Mouse (Mus musculus): ENCODE measurements around the gene Egfl7.
A peak's percentile ranks its signal among the peaks of the same experiment; 100 is the strongest.

The Egfl7 gene

GRCm38 (mm10) chr2:26611054-26611453, 31.2 kb downstream of the Egfl7 start:
- no peak for DNase-seq (ENCODE audit: low read depth, low spot score)

GRCm38 (mm10) chr2:26611896-26612295, 32.1 kb downstream of the Egfl7 start:
- no peak for DNase-seq (ENCODE audit: low read depth, low spot score)

GRCm38 (mm10) chr2:26614903-26615302, 35.1 kb downstream of the Egfl7 start:
- DNase-seq (ENCODE audit: low read depth, low spot score), result no peak

- no peak for DNase-seq (ENCODE audit: low read depth, low spot score)
These were observed 35.8 kb downstream of the Egfl7 start for GRCm38 (mm10) chr2:26615459-26616124.

GRCm38 (mm10) chr2:26617331-26617730, 37.5 kb downstream of the Egfl7 start:
- DNase-seq (ENCODE audit: low read depth, low spot score), result no peak

- DNase-seq (ENCODE audit: low read depth, low spot score), result no peak
These were observed 38.1 kb downstream of the Egfl7 start for GRCm38 (mm10) chr2:26617928-26618327.

GRCm38 (mm10) chr2:26621246-26621645, 41.4 kb downstream of the Egfl7 start:
- no peak for DNase-seq (ENCODE audit: low read depth, low spot score)

- no peak for DNase-seq (ENCODE audit: low read depth, low spot score)
These were observed 43.2 kb downstream of the Egfl7 start for GRCm38 (mm10) chr2:26622984-26623383.

- no peak for DNase-seq (ENCODE audit: low read depth, low spot score)
These were observed 45.6 kb downstream of the Egfl7 start for GRCm38 (mm10) chr2:26625419-26625818.

GRCm38 (mm10) chr2:26626081-26626480, 46.3 kb downstream of the Egfl7 start:
- no peak for DNase-seq (ENCODE audit: low read depth, low spot score)

- DNase-seq (ENCODE audit: low read depth, low spot score), result peak; percentile 70
These were observed 48.3 kb downstream of the Egfl7 start, which contains the start of gene Fam69b for GRCm38 (mm10) chr2:26627921-26628739. TSS of gene Fam69b (plus strand) at chr2:26628457.

- DNase-seq (ENCODE audit: low read depth, low spot score), result no peak
These were observed 49.1 kb downstream of the Egfl7 start for GRCm38 (mm10) chr2:26628792-26629437.

GRCm38 (mm10) chr2:26632541-26633395, 53.0 kb downstream of the Egfl7 start:
- no peak for DNase-seq (ENCODE audit: low read depth, low spot score)

GRCm38 (mm10) chr2:26633953-26634530, 54.2 kb downstream of the Egfl7 start:
- no peak for DNase-seq (ENCODE audit: low read depth, low spot score)

- no peak for DNase-seq (ENCODE audit: low read depth, low spot score)
These were observed 55.0 kb downstream of the Egfl7 start for GRCm38 (mm10) chr2:26634629-26635488.

- DNase-seq (ENCODE audit: low read depth, low spot score), result no peak
These were observed 55.9 kb downstream of the Egfl7 start for GRCm38 (mm10) chr2:26635489-26636324.

- DNase-seq (ENCODE audit: low read depth, low spot score), result no peak
These were observed 56.5 kb downstream of the Egfl7 start for GRCm38 (mm10) chr2:26636325-26636635.

GRCm38 (mm10) chr2:26637316-26637932, 57.6 kb downstream of the Egfl7 start:
- DNase-seq (ENCODE audit: low read depth, low spot score), result no peak

GRCm38 (mm10) chr2:26638039-26638438, 58.2 kb downstream of the Egfl7 start:
- DNase-seq (ENCODE audit: low read depth, low spot score), result no peak
